Mouse (Mus musculus) frontal cortex, postnatal 14 days (tissue): ENCODE measurements around the gene Ppp4r2.

ENCODE experiments used
- DNase-seq, 2 experiments: peaks; one replicate each; pipeline ENCODE4 v3.0.0; 2022; ENCODE audit warnings: low spot score in 2 of 2

Gene Ppp4r2

DNA sequence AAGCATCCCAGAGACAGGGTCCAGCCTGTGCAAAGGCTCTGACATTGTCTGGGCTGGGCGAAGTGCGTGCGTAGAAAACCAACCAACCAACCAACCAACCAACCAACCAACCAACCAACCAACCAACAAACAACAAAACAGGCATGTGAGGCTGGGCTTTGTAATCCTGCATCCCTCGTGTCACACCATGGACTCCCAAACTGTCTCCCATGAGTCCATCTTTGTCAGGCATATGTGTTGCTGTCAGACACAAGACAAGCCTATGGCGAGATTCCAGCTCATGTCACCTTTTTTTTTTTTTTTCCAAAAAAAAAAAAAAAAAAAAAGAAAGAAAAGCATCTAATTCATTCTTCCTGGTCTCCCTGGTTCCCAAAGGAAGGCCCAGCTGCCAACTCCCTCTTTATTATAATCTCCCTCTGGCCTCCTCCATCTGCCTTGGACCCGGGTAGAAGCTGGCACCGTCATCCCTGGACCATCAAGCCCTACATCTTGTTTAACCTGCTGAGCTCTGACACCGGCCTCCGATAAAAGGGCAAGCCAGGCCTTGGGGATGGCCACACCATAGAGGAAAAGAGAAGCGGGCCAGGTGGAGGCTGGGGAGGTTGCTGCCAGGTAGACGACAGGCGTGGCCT is 51.3 kb downstream of the Ppp4r2 start:
- DNase-seq, result no peak

DNA sequence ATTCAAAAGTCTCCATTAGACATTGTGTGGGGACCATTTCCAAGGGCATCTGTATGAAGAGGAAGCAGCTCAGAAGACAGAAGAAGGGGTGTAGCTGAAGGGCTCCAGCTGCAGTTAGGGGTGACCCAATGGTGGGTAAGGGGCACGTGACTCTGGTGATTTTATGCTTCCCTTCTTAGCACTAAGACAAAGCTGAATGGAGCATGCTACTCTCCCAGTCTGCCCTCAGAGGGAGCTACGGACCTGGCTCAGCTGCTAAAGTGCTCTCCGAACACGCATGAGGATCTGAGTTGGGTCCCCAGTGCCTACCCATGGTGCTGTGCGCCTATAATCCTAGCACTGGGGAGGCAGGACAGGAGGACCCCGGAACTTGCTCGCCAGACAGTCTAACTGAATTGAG is 52.0 kb downstream of the Ppp4r2 start:
- DNase-seq, result no peak

DNA sequence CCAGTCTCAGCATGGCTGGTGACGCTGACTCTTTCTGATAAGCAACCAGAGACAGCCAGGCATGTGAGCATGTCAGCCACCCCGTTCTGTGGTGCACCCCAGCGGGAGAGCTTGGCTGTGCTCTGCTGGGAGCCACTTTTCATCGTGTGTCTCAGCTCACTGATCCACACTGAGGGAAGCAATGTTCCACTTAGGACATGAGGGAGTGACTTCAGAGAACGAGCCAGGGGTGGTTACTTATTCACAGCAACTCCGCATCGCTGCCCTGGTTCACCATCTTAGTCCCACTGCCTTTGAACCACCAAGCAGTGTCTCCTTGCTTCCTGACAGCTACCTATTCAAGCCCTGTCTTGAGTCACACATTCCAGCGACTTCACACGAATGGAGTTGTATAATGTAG is 53.6 kb downstream of the Ppp4r2 start:
- no peak for DNase-seq

DNA sequence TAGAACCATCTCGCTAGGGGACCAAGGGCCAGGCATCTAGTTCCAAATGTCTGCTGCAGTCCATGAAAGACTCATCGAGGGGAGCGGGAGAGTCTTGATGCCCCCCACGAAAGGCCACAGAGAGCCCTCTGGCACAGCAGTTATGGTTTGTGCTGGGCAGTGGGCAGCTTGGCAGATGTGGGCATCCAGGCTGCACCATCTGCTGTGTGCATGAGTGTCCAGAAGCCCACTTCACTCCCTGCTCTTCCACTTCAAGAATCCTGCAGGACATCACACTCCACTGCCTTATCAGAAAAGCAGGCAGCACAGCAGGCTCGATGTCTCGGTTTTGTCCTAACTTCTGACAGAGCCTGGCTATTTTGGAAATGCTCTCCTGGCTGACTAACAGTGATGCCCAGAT is 55.9 kb downstream of the Ppp4r2 start:
- no peak for DNase-seq

DNA sequence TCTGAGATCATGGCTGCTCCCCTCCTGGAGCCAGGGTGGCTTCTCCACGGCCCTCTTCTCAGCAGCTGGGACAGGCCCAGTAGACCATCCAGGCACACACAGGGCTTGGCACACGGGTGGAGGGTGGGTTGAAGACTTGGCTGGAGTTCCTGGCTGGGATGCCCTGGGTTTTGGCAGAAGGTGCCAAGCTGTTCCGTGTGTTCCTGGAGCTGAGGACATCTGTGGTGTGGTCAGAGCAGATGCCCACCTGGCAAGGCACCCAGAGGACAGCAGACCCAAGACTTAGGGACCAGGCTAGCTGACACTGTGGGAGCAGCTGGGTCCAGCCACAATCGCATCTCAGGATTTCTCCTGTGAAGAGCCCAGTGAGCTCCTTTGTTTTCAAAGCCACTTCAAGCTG is 59.1 kb downstream of the Ppp4r2 start:
- no peak for DNase-seq

DNA sequence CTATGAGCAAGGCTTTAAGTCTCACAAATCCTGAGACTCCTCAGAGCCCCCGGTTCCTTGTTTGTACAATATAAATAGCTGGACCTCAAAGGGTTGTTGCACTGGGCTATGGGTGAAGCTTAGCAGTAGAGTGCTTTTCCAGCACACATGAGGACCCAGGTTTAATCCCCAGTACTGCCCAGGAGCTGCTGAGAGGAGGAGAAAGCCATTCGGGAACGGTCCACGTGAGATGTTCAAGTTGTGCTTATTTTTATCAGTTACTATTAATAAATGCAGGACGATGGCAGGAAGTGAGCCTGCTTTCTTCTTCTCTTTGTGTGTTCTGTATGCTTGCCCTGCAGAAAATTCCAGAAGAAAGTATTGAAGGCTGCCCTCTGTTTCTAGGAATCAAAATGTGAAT is 59.7 kb downstream of the Ppp4r2 start:
- no peak for DNase-seq

DNA sequence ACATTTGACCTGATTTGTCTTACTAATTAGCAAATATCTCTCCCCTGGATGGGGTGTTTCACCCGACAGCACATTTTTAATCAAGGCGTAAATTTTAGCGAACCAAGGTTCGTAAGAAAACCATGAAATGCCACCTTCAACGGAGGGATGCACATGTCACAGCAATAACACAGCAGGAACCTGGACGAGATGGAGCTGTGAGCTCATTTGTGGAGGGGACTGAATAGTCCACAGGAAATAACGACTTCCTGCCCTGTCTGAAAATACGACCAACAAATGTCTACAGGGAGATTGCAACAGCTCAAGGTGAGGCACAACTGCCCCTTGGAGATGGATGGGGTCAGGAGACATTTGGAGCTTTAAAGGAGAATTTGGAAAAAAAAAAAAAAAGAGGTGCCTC is 61.8 kb downstream of the Ppp4r2 start:
- no peak for DNase-seq

DNA sequence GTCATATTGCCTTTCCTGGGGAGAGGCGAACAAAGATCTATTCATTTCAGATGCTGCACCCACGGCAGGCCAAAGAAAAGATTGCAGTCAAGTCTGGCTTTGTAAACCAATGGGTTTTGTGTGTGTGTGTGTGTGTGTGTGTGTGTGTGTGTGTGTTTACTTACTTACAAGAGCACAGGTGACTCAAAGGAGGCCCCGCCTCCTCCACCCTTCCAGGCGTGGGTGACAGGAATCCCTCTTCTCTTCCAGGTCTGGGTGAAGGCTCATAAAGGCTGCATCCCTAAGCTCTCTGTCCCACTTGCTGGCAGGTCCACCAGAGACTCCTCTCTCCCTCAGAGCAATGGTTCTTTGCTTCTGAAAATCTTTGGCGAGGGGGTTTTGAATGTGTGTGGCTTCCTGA is 63.5 kb downstream of the Ppp4r2 start:
- DNase-seq, result no peak

DNA sequence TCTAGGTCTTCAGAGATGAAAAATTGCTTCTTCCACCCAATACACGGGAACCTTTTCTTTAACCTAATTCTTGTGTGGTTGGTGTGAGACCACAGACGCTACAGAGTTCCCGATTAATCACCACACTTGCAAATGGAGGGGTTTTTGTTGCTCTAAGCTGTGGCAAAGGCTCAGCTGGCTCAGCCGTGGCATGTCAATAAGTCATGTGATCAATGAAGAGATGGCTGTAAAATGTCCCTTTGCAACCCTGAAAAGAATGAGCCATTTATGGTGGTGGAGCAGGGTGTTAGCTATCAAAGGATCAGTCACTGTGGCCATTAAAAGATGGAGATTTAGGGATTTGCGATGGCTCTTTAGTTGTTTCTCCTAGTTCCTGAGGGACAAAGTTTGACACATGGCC is 71.0 kb downstream of the Ppp4r2 start:
- DNase-seq, result no peak

DNA sequence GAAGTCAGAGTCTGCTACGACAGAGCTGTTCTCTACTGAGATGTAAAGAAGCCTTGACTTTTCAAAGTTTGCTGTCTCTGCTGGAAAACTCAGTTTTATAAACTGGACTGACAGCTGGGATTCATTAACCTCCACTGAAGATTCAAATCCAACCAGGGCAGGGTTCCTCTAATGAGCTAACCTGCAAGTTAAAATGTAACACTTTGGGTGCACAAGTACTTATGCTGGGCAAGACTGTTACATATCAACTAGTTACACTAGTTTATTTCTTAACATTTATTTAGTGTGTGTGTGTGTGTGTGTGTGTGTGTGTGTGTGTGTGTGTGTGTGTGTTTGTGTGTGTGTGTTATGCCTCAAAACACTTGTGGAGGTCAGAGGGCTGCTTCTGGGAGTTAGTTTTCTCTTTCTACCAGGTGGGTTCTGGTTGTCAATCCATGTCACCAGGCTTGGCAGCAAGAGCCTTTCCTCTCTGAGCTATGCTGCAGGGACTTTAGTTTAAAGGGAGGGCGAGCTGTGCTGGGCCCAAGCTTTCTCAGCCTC is 76.8 kb downstream of the Ppp4r2 start:
- no peak for DNase-seq
